Mouse (Mus musculus): ENCODE measurements around the gene Vmn2r49. TPM values are rescaled to one million over a fixed set of nuclear protein-coding genes. Genes with fewer than 3 reads are reported as not detected.
"Not testable (repeated sequence)": the region's sequence is repeated elsewhere in the genome, so short reads cannot be mapped to it uniquely, and the experiment has no call there.

Vmn2r49 gene
- polyA plus RNA-seq (2012; rRNA removed), result not detected in 2 replicates
- not detected in 2 replicates for polyA plus RNA-seq (2014; fragmentation: Nextera tagmentation; extraction: Ambion mirVana)

DNA sequence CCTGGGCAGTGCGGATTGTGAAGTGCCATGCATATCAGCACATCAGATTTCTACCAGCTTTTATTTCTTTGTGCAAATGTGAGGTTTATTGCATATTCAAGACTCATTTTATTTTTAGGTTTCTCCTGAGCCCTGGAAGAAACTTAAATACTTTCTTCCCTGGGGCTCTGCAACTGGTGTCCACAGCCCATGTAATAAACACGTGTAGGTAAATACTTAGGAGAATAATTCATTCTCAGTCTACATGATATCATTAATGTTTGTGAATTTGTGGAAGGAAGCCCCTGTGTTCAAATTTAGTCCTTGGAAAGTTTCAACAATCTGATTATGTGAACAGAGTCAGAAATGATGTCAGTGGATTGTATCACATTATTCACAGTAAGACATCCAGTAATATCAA is at the start of gene Vmn2r49:
TSS of gene Vmn2r49 (minus strand) at position 101 of the 400 bp plus-strand sequence.
- ATAC-seq (ENCODE audit: insufficient read depth); H3K9me3 ChIP-seq (ENCODE audit: control insufficient read depth, low read length); DNase-seq (ENCODE audit: low read depth in 3 of 3, low spot score in 3 of 3); H3K27me3 ChIP-seq (ENCODE audit: control insufficient read depth, insufficient read depth, low read length); H3K4me2 ChIP-seq (ENCODE audit: low read depth); H3K9ac ChIP-seq (replicated peaks); H3K36me3 ChIP-seq (replicated peaks; ENCODE audit: control insufficient read depth, insufficient read depth, low read depth); H3K4me3 ChIP-seq (ENCODE audit: insufficient read depth in 1 of 2, low read depth in 2 of 2, low read length in 2 of 2); H3K4me1 ChIP-seq (replicated peaks; ENCODE audit: control insufficient read depth in 2 of 2, insufficient read depth in 2 of 2, low read length in 1 of 2); H3K27ac ChIP-seq: not testable (repeated sequence)
- WGBS (ENCODE audit: insufficient replicate concordance), result no CpG with 5 or more reads among the region's 2 CpGs

DNA sequence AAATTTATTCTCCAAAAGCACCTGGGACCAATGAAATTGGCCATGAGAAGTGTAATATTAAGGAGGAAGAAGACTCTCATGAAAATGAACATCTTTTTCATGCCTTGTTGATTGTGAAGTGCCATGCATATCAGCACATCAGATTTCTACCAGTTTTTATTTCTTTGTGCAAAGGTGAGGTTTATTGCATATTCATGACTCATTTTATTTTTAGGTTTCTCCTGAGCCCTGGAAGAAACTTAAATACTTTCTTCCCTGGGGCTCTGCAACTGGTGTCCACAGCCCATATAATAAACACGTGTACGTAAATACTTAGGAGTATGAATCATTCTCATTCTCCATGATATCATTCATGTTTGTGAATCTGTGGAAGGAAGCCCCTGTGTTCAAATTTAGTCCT is 38.6 kb downstream of the Vmn2r49 start, which contains the start of gene Vmn2r48:
TSS of gene Vmn2r48 (minus strand) at position 101 of the 400 bp plus-strand sequence.
- 65% methylated on average over 2 of the region's 2 CpGs for WGBS (ENCODE audit: insufficient replicate concordance)

More for the DNA sequence above, 38.6 kb downstream of the Vmn2r49 start, which contains the start of gene Vmn2r48:
- H3K4me2 ChIP-seq (ENCODE audit: low read depth); ATAC-seq (ENCODE audit: insufficient read depth); H3K9ac ChIP-seq (replicated peaks); H3K36me3 ChIP-seq (replicated peaks; ENCODE audit: control insufficient read depth, insufficient read depth, low read depth); H3K27me3 ChIP-seq (ENCODE audit: control insufficient read depth, insufficient read depth, low read length); H3K4me3 ChIP-seq (ENCODE audit: insufficient read depth in 1 of 2, low read depth in 2 of 2, low read length in 2 of 2); H3K9me3 ChIP-seq (ENCODE audit: control insufficient read depth, low read length); DNase-seq (ENCODE audit: low read depth in 3 of 3, low spot score in 3 of 3); H3K4me1 ChIP-seq (replicated peaks; ENCODE audit: control insufficient read depth in 2 of 2, insufficient read depth in 2 of 2, low read length in 1 of 2); H3K27ac ChIP-seq: not testable (repeated sequence)

Other genes with a start within 250 kb of the Vmn2r49 start
- gene Vmn2r46, start 221.7 kb downstream of the Vmn2r49 start, polyA plus RNA-seq (2012; rRNA removed), result not detected in 2 replicates
- not detected in 2 replicates for gene Vmn2r46, start 221.7 kb downstream of the Vmn2r49 start, polyA plus RNA-seq (2014; fragmentation: Nextera tagmentation; extraction: Ambion mirVana)
- not detected in 2 replicates for gene Vmn2r47, start 150.9 kb downstream of the Vmn2r49 start, polyA plus RNA-seq (2012; rRNA removed)
- not detected in 2 replicates for gene Vmn2r47, start 150.9 kb downstream of the Vmn2r49 start, polyA plus RNA-seq (2014; fragmentation: Nextera tagmentation; extraction: Ambion mirVana)
- gene Vmn2r48, start 38.7 kb downstream of the Vmn2r49 start, polyA plus RNA-seq (2012; rRNA removed), result not detected in 2 replicates
- gene Vmn2r48, start 38.7 kb downstream of the Vmn2r49 start, polyA plus RNA-seq (2014; fragmentation: Nextera tagmentation; extraction: Ambion mirVana), result not detected in 2 replicates
- not detected in 2 replicates for gene Vmn2r50, start 61.0 kb upstream of the Vmn2r49 start, polyA plus RNA-seq (2012; rRNA removed)
- gene Vmn2r50, start 61.0 kb upstream of the Vmn2r49 start, polyA plus RNA-seq (2014; fragmentation: Nextera tagmentation; extraction: Ambion mirVana), result not detected in 2 replicates
- gene Vmn2r51, start 113.5 kb upstream of the Vmn2r49 start, polyA plus RNA-seq (2012; rRNA removed), result not detected in 2 replicates
- not detected in 2 replicates for gene Vmn2r51, start 113.5 kb upstream of the Vmn2r49 start, polyA plus RNA-seq (2014; fragmentation: Nextera tagmentation; extraction: Ambion mirVana)
- gene Vmn2r52, start 184.3 kb upstream of the Vmn2r49 start, polyA plus RNA-seq (2012; rRNA removed), result not detected in 2 replicates
- not detected in 2 replicates for gene Vmn2r52, start 184.3 kb upstream of the Vmn2r49 start, polyA plus RNA-seq (2014; fragmentation: Nextera tagmentation; extraction: Ambion mirVana)

Measured in liver, embryonic 14.5 days (tissue).